ENCODE assay signal across 10 mouse cellular contexts in genomic region chr5:129877731-129878455, GRCm38 (mm10). TPM values are rescaled to one million over a fixed set of nuclear protein-coding genes. Genes with fewer than 3 reads are reported as not detected.
DNase-seq lines count a peak whose midpoint lies in the region; ATAC-seq and TF ChIP-seq lines count a peak whose summit lies in the region.
"Had no signal": no experiment of that assay in that cellular context is flagged by ENCODE, and none has a peak within 500 bp of the region (broad histone marks: within the 10 kb centered on the region; RNA-seq: fewer than 3 reads in every experiment).

No protein-coding gene starts in this region.

- H3K4me1 ChIP-seq in kidney, embryonic 16.5 days (ENCODE audit: insufficient read depth, low read length) = no peaks in the 10 kb centered on the region

- H3K9ac ChIP-seq in kidney, embryonic 16.5 days (replicated peaks; ENCODE audit: low read length) = no peak overlapping the region

- H3K36me3 ChIP-seq in kidney, embryonic 16.5 days (ENCODE audit: insufficient read depth, low read length) = peaks cover 25% of the 10 kb centered on the region

- no peak overlapping the region for H3K27ac ChIP-seq in kidney, embryonic 16.5 days (ENCODE audit: low read length)
- peak overlapping the region; percentile 97 for H3K27ac ChIP-seq in gastrocnemius, adult 2 months

- TF ChIP-seq CTCF in gastrocnemius, adult 2 months (IDR thresholded peaks at IDR 0.05) = no peak

- peak; percentile 24 for DNase-seq in kidney, postnatal 10 days
- DNase-seq in adrenal gland, postnatal 25 days = peak; percentile 28
- DNase-seq in gastrocnemius, adult 2 months = peak; percentile 89
- DNase-seq in heart, postnatal 14 days = peak; percentile 36 to 51
- DNase-seq in natural killer cell, adult 2 months (ENCODE audit: low spot score in 2 of 2) = no peak
- no peak for DNase-seq in cerebellum, adult 11-12 months
- DNase-seq: right cerebral cortex, postnatal 14 days had no signal

- H3K27me3 ChIP-seq in kidney, embryonic 16.5 days (ENCODE audit: insufficient read depth, low read length) = no peaks in the 10 kb centered on the region

- intact Hi-C loops in gastrocnemius, adult 2 months (cut with DNase I) = no loop called here
- intact Hi-C loops in heart, postnatal 14 days (cut with DNase I) = loop anchor here (2.0 kb wide), 1 partner anchor 13 kb away; no protein-coding TSS in a partner anchor

- H3K9me3 ChIP-seq in kidney, embryonic 16.5 days (ENCODE audit: low read length) = no peaks in the 10 kb centered on the region

- no peak overlapping the region for H3K4me2 ChIP-seq in kidney, embryonic 16.5 days (replicated peaks; ENCODE audit: low read depth, low read length)

- 73% methylated on average over 9 of the region's 9 CpGs for WGBS in kidney, embryonic 16.5 days

- ATAC-seq in kidney, embryonic 16.5 days (ENCODE audit: low FRiP score, low TSS enrichment) = no peak
- ATAC-seq in erythroblast, adult 5-6 weeks (replicated peaks; ENCODE audit: low FRiP score, poor library complexity, severe bottlenecking) = no peak

- no peak overlapping the region for H3K4me3 ChIP-seq in kidney, embryonic 16.5 days (ENCODE audit: low read length)
- peak overlapping the region; percentile 75 for H3K4me3 ChIP-seq in gastrocnemius, adult 2 months
- H3K4me3 ChIP-seq: myocyte had no signal

RNA-seq across cellular contexts. Expression of gene Chchd2, which starts 9.4 kb away (rescaled TPM):
- polyA plus RNA-seq in kidney, embryonic 16.5 days (2015; fragmentation: Nextera tagmentation; extraction: Ambion mirVana) = 1,059 and 1,110 TPM in 2 replicates
- 798 and 898 TPM in 2 replicates for total RNA-seq in adrenal gland, postnatal 25 days (2021)
- total RNA-seq in gastrocnemius, adult 2 months (2021) = 100 to 1,000 TPM; 604 to 698 TPM
- total RNA-seq in heart, postnatal 14 days (2021) = 100 to 1,000 TPM; 947 to 975 TPM
- 105 and 122 TPM in 2 replicates for total RNA-seq in erythroblast, adult 5-6 weeks (2015; ENCODE audit: low replicate concordance)
- total RNA-seq in erythroblast, adult 5-6 weeks (2017; ENCODE audit: low replicate concordance) = 41.2 and 119 TPM in 2 replicates

RNA-seq across cellular contexts. Expression of gene Zbed5, which starts 17.6 kb away (rescaled TPM):
- 6.5 and 7.8 TPM in 2 replicates for polyA plus RNA-seq in kidney, embryonic 16.5 days (2015; fragmentation: Nextera tagmentation; extraction: Ambion mirVana)
- 1.8 and 2.1 TPM in 2 replicates for total RNA-seq in adrenal gland, postnatal 25 days (2021)
- total RNA-seq in gastrocnemius, adult 2 months (2021) = under 1 TPM; 0.20 to 0.45 TPM
- under 1 TPM; 0.60 to 0.68 TPM for total RNA-seq in heart, postnatal 14 days (2021)
- total RNA-seq in erythroblast, adult 5-6 weeks (2015; ENCODE audit: low replicate concordance) = 1.3 TPM in 1 of 2 replicates, not detected in the other
- total RNA-seq in erythroblast, adult 5-6 weeks (2017; ENCODE audit: low replicate concordance) = 0.68 TPM in 1 of 2 replicates, not detected in the other

RNA-seq across cellular contexts. Expression of gene Phkg1, which starts 20.5 kb away (rescaled TPM):
- 0.21 and 0.28 TPM in 2 replicates for polyA plus RNA-seq in kidney, embryonic 16.5 days (2015; fragmentation: Nextera tagmentation; extraction: Ambion mirVana)
- total RNA-seq in adrenal gland, postnatal 25 days (2021) = 3.1 and 3.2 TPM in 2 replicates
- total RNA-seq in gastrocnemius, adult 2 months (2021) = 100 to 1,000 TPM; 314 to 437 TPM
- 10 to 100 TPM in 1 of 2 experiments, 1 to 10 TPM in 1; 8.5 to 15.3 TPM for total RNA-seq in heart, postnatal 14 days (2021)
- total RNA-seq in erythroblast, adult 5-6 weeks (2015; ENCODE audit: low replicate concordance) = not detected in 2 replicates
- total RNA-seq in erythroblast, adult 5-6 weeks (2017; ENCODE audit: low replicate concordance) = not detected in 2 replicates

RNA-seq across cellular contexts. Expression of gene Nupr1l, which starts 30.4 kb away (rescaled TPM):
- polyA plus RNA-seq in kidney, embryonic 16.5 days (2015; fragmentation: Nextera tagmentation; extraction: Ambion mirVana) = 4.4 and 4.9 TPM in 2 replicates
- total RNA-seq in adrenal gland, postnatal 25 days (2021) = 1.9 and 6.0 TPM in 2 replicates
- not detected for total RNA-seq in gastrocnemius, adult 2 months (2021)
- total RNA-seq in heart, postnatal 14 days (2021) = under 1 TPM; 0.57 to 0.83 TPM
- total RNA-seq in erythroblast, adult 5-6 weeks (2015; ENCODE audit: low replicate concordance) = not detected in 2 replicates
- total RNA-seq in erythroblast, adult 5-6 weeks (2017; ENCODE audit: low replicate concordance) = not detected in 2 replicates

RNA-seq across cellular contexts. Expression of gene Sumf2, which starts 31.1 kb away (rescaled TPM):
- polyA plus RNA-seq in kidney, embryonic 16.5 days (2015; fragmentation: Nextera tagmentation; extraction: Ambion mirVana) = 54.0 and 59.2 TPM in 2 replicates
- 45.5 and 58.2 TPM in 2 replicates for total RNA-seq in adrenal gland, postnatal 25 days (2021)
- total RNA-seq in gastrocnemius, adult 2 months (2021) = 10 to 100 TPM in 1 of 2 experiments, 1 to 10 TPM in 1; 6.5 to 11.0 TPM
- 10 to 100 TPM; 12.9 to 15.9 TPM for total RNA-seq in heart, postnatal 14 days (2021)
- 0.96 and 1.7 TPM in 2 replicates for total RNA-seq in erythroblast, adult 5-6 weeks (2015; ENCODE audit: low replicate concordance)
- total RNA-seq in erythroblast, adult 5-6 weeks (2017; ENCODE audit: low replicate concordance) = 3.6 and 5.4 TPM in 2 replicates

Comparison
In these comparisons a context has a peak if more than half of its experiments do, and no peak if none do; other contexts are left out.
1. DNase-seq: peak in kidney, postnatal 10 days (single experiment), adrenal gland, postnatal 25 days (single experiment), gastrocnemius, adult 2 months (single experiment) and heart, postnatal 14 days (2 of 2); none in natural killer cell, adult 2 months (0 of 2) and cerebellum, adult 11-12 months (single experiment).
2. RNA of gene Phkg1, which starts 20.5 kb away (total RNA-seq): 314 to 437 TPM in gastrocnemius, adult 2 months; 8.5 to 15.3 TPM in heart, postnatal 14 days, 3.1 to 3.2 TPM in adrenal gland, postnatal 25 days and not detected in erythroblast, adult 5-6 weeks; every median in the first group is over 10 times any median in the second.